Mouse (Mus musculus) heart, adult 9 months (tissue): ENCODE measurements at regions not wholly inside any gene's neighbourhood (a gene's known extent, or its start where the extent isn't known, plus 50 kb on each side); places are given as distances from the start of the nearest gene placed in this dataset.

ENCODE experiments used
- DNase-seq, 2 experiments: peaks; one replicate each; pipeline ENCODE4 v3.0.0; 2022; ENCODE audit warnings: low spot score in 2 of 2

DNA sequence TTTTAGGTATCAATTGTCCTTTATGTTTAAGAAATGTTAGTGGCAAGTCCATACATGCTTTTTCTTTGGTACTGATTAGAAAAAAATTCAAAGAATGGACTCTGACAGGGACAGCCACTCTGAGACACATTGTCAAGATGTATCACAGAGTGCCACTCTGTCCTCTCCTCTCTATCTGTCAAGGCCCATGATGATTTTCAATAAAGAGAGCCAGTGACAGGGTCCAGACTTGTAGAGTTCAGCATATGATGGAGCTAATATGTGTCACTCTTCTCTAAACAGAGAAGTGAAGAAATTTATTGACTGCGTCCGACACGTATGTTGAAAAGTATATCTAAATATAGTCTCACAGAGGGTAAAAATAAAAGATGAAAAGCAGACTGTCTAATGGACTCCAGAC is 672.2 kb upstream of the 4930452B06Rik start:
- DNase-seq, result no peak

GRCm38 (mm10) chr14:9337107-9337506 is 671.1 kb upstream of the 4930452B06Rik start:
- DNase-seq, result no peak

GRCm38 (mm10) chr14:9331593-9331992 is 665.6 kb upstream of the 4930452B06Rik start:
- no peak for DNase-seq

DNA sequence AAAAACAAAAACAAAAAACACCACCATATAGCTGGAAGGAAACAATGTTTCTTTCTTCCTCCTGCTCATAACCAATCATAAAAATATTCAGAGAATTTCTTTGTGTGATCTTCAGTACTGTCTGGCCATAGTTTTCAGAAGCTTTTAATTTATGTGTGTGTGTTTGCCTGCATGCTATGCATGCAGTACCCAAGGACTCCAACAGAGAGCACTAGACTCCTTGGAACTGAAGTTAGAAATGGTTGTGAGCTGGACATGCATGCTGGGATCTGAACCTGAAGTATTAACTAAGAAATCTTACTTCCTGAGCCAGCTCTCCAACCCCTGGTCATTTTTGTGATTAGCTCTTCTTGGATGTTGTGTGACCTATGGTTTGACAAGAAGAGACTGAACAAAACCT is 664.7 kb upstream of the 4930452B06Rik start:
- no peak for DNase-seq

- no peak for DNase-seq
These were observed 663.9 kb upstream of the 4930452B06Rik start for GRCm38 (mm10) chr14:9329839-9330485.

- DNase-seq, result no peak
These were observed 661.3 kb upstream of the 4930452B06Rik start for GRCm38 (mm10) chr14:9327344-9327743.

GRCm38 (mm10) chr14:9319842-9320241 is 653.8 kb upstream of the 4930452B06Rik start:
- DNase-seq, result no peak

GRCm38 (mm10) chr14:9318796-9319465 is 652.9 kb upstream of the 4930452B06Rik start:
- no peak for DNase-seq

- no peak for DNase-seq
These were observed 649.2 kb upstream of the 4930452B06Rik start for GRCm38 (mm10) chr14:9315224-9315623.

DNA sequence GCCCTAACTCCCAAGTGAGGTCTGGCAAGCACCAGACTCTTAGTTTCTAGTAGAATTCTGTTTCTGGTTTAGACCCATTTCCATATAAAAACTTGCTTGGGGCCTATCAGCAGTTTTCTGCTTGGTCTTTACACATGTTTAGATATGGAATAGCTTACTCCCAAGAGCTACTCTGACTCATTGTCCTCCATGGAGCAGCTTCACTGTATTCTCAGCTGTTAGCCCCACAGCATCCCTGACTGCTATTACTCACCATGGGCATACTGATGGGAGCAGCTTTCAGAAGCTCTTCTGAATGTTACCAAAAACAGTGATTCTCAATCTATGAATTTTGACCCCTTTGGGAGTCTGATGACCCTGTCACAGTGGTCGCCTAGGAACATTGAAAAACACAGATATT is 630.1 kb upstream of the 4930452B06Rik start:
- no peak for DNase-seq

- DNase-seq, result no peak
These were observed 628.5 kb upstream of the 4930452B06Rik start for GRCm38 (mm10) chr14:9294555-9294954.

DNA sequence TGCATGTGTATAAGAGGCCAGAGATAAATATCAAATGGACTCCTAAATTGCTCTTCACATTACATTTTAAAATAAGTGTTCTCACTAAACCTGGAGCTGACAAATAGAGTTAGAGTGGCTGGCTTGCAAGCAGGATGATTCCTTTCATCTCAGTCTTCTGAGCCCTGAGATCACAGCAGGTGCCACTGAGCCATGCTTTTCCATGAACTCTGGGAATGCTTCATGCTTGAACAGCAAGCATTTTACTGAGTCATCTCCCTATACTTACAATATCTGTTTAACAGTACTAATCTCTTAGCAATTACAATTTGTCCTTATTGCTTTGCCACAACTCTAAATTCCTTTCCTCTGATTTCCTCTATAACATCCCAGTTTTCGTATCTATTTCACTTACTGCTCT is 622.1 kb upstream of the 4930452B06Rik start:
- DNase-seq, result no peak

DNA sequence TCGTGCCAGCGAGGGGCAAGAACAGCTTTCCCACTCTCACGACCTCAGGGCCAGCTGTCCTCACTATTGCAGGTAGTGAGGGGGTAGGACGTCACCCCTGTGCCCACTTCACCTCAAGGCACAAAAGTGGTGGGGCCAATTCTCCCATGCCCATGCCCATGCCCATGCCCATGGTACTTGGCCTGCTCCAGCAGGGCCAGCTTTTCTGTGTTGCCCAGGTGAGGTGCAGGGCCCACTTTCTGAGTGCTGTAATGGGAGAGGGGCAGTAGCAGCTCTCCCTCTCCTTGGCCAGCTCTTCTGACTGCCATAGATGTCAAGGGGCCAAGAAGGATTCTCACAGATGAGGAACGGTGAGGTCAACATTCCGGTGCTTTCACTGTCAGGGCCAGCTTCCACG is 619.6 kb upstream of the 4930452B06Rik start:
- no peak for DNase-seq

DNA sequence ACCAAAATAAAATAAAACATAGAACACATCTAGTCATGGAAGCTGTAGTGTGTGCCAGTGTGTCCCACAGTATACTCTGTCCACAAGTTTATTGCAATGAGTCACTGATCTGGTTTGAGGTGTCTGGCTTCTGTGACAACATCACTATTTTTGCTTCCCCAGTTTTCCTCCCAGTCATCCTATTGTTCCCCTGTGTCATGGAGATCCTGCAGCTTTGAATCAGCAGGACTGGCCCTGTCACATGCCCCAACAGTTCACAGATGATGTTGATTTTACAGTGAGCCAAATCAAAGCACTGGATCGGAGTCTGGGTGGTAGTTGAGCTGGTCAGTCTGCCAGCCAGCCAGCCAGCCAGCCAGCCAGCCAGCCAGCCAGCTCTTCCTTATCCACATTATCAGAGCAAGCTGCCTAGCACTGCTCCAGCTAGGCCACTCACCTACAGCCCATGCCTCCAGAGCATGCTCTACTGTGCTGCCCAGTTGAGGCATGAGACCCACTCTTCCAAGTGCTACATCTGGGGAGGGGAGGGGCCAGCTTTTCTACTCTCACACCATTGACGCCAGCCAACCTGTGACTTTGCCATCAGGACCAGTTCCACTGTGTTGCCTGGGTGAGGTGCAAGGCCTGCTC is 619.1 kb upstream of the 4930452B06Rik start:
- no peak for DNase-seq

DNA sequence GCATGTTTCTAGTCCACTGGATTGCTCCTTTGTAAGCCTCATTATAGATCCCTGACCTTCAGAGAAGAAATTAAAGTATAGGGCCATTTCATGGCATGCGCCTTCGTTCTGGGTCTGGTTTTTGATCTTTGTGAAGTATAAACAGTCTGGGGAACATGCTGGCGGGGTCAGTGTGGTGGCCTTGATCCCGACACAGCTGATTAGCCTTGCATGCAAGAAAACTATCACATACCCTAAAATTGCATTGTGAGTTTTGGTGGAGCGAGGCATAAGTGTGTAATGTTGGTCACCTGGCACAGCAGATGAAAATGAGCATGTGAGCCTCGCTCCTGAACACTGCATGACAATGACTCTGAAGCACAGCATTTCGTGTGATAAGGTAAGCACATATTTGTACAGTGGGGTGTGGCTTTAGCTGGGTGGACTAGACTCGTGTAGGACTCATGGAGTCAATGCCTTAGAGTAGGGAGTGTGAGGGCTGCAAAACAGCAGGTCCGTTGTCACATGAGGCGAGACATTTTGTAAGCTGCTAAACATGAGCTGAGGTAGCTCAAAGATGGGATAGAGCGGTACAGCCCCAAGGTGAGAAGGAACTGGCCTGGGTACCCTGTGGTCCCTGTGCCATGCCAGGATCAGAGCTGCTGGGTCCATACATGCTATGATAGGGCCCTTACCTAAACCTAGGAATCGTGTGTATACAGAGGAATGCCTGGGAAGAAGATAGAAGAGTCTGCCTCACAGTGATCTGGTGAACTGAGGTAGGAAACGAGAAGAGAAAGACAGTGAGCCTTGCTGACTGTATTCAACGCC is 601.4 kb upstream of the 4930452B06Rik start:
- DNase-seq, result no peak

DNA sequence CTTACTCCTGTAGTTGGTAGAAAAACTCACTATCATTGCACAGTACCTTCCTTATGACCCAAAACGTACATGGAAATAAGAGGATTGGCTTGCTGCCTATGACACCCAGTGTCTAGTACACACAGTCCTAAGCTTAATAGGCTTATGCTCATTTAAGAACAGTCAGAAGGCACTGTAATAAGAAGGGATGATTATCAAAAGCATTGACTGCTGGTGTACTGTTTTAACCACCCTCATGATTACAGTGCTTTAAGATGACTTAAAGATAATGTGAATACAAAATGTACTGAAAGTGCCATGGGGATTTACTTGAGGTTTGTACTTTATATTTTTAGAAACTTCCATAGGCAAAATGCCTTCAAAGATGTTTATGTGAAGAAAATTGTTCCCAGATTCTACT is 586.0 kb upstream of the 4930452B06Rik start:
- no peak for DNase-seq

DNA sequence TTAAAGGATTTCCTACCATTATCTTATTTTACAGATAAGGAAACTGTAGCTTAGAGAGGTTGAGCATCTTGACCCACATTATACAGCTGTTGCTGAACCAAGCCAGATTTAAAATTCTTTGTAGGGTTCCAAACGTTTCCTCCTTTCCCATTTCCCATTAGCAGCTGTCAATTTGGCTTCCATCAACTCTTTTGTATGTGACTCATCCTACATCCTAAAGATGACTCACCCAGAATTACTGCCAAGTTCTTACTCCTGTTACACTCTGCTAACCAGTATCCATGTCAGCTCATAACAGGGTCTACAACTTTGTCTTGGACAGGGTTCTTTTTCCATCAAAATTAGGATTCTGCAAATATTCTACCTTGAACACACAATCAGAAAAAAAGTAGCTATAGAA is 579.2 kb upstream of the 4930452B06Rik start:
- DNase-seq, result no peak

- no peak for DNase-seq
These were observed 577.3 kb upstream of the 4930452B06Rik start for GRCm38 (mm10) chr14:9243336-9243735.

DNA sequence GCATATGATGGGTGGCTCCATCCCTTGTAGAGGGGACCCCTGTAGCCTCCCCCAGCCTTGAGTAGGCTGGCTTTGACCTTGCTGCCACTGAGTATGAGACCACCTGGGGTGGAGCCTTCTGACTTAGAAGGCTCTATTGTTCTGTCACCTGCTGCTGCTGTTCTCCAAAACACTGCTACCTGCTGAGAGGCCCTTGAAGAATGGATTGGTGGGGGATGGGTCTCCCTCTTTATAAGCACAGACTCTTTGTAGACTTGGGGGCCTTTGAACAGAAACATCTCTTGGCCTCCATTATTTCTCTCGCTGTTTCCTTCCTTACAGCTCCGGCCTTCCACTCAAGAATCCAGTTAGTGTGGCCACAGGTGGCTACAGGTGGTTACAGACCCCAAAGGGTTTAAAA is 576.1 kb upstream of the 4930452B06Rik start:
- no peak for DNase-seq

DNA sequence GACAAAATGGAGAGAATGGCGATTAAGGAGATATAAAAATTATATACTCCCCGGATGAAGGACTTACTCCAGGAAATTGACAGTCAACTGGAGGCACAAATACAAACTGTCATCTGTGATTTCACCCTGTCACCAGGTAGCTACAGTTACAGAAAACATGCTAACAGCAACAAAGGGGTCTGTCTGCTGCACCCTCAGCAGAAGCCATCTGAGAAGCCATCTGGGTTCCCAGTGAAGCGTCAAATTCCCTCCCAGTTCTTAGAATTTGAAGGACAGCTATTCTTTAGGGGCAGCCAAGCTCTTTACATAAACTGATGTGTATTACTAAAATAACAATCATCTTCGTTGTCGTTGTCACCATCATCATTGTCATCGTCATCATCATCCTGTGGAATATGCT is 561.6 kb upstream of the 4930452B06Rik start:
- no peak for DNase-seq

DNA sequence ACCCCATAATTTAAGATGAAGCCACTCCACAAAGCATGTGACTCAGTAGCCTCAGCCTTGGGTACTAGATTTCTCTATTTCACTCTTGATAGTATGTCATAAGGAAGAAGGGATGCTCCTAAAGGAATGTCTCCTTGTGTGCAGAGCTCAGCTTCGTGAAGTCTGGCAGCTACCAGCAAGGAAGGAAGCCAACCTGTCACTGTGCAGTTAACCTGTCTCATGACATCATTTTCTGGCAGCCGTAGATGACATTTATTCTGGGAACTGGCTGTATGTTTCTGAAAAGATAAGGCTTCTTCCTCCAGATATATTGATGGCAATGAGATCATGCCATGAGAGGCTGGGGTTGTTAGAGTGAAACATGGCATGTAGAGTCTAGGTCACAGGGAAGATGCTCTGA is 534.2 kb upstream of the 4930452B06Rik start:
- no peak for DNase-seq

- DNase-seq, result no peak
These were observed 526.2 kb upstream of the 4930452B06Rik start for GRCm38 (mm10) chr14:9192122-9192769.
